ENCODE assay signal across 20 mouse cellular contexts in the genomic region with DNA sequence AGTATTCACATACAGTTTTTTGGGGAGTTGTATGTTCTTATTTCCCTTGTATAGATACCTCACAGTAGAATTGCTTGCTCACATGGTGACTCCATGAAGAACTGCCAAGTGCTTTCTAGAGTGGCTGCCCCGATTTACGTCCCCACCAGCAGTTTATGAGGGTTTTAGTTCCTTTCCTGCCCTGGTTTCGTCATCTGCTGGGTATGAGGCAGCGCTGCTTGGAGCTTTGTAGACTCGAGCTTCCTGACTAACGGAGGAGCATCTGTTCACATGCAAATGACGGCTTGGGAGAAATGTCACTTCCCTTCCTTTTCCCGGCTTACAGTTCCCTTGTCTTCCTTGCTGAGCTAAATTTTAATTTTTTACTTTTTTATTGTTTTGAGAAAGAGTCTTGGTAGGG. TPM values are rescaled to one million over a fixed set of nuclear protein-coding genes. Genes with fewer than 3 reads are reported as not detected.
A peak's percentile ranks its signal among the peaks of the same experiment; 100 is the strongest.
DNase-seq lines count a peak whose midpoint lies in the region; ATAC-seq and TF ChIP-seq lines count a peak whose summit lies in the region.
"Had no signal": no experiment of that assay in that cellular context is flagged by ENCODE, and none has a peak within 500 bp of the region (broad histone marks: within the 10 kb centered on the region; RNA-seq: fewer than 3 reads in every experiment).

No protein-coding gene starts in this region.

- H3K9ac ChIP-seq in hindbrain, embryonic 16.5 days (ENCODE audit: low read depth, low read length) = no peak overlapping the region
- no peak overlapping the region for H3K9ac ChIP-seq in hindbrain, postnatal 0 days (replicated peaks; ENCODE audit: low read length)
- H3K9ac ChIP-seq in hindbrain, embryonic 13.5 days = no peak overlapping the region
- H3K9ac ChIP-seq: embryonic facial prominence, embryonic 15.5 days; forebrain, embryonic 15.5 days; liver, embryonic 13.5 days; neural tube, embryonic 15.5 days had no signal

- H3K4me2 ChIP-seq in hindbrain, embryonic 16.5 days (ENCODE audit: low read length) = no peak overlapping the region
- H3K4me2 ChIP-seq in hindbrain, postnatal 0 days (ENCODE audit: low read depth, low read length) = no peak overlapping the region
- H3K4me2 ChIP-seq in hindbrain, embryonic 13.5 days = no peak overlapping the region
- H3K4me2 ChIP-seq: embryonic facial prominence, embryonic 15.5 days; forebrain, embryonic 15.5 days; heart, embryonic 11.5 days; liver, embryonic 13.5 days; neural tube, embryonic 15.5 days had no signal

- no peak for TF ChIP-seq CTCF in hindbrain, postnatal 0 days (IDR thresholded peaks at IDR 0.05; ENCODE audit: low read depth)
- TF ChIP-seq CTCF in left cerebral cortex, adult 2 months (IDR thresholded peaks at IDR 0.05) = no peak

- WGBS in hindbrain, embryonic 16.5 days = 25% methylated on average over 8 of the region's 8 CpGs
- WGBS in hindbrain, postnatal 0 days = 24% methylated on average over 8 of the region's 8 CpGs
- WGBS in hindbrain, embryonic 13.5 days = 20% methylated on average over 8 of the region's 8 CpGs

- H3K9me3 ChIP-seq in hindbrain, embryonic 16.5 days (ENCODE audit: control insufficient read depth, low read length) = no peaks in the 10 kb centered on the region
- H3K9me3 ChIP-seq in hindbrain, postnatal 0 days (ENCODE audit: low read length) = no peaks in the 10 kb centered on the region
- H3K9me3 ChIP-seq in hindbrain, embryonic 13.5 days = no peaks in the 10 kb centered on the region
- H3K9me3 ChIP-seq: embryonic facial prominence, embryonic 15.5 days; forebrain, embryonic 15.5 days; limb, embryonic 10.5 days; liver, embryonic 13.5 days; midbrain, embryonic 10.5 days; neural tube, embryonic 15.5 days had no signal

- DNase-seq in hindbrain, postnatal 0 days (ENCODE audit: low spot score) = no peak
- no peak for DNase-seq in left cerebral cortex, adult 2 months (ENCODE audit: extremely low spot score in 1 of 2, low spot score in 2 of 2)
- no peak for DNase-seq in left cerebral cortex, postnatal 4 days
- DNase-seq in R1 (ENCODE audit: low read depth, low spot score) = peak; percentile 76
- DNase-seq: gastrocnemius, postnatal 25 days; liver, embryonic 13.5 days; lung, postnatal 10 days; thymus, postnatal 25 days had no signal

- H3K4me3 ChIP-seq in hindbrain, embryonic 16.5 days (ENCODE audit: low read length) = no peak overlapping the region
- H3K4me3 ChIP-seq in hindbrain, postnatal 0 days (ENCODE audit: low read length) = no peak overlapping the region
- no peak overlapping the region for H3K4me3 ChIP-seq in left cerebral cortex, adult 2 months
- H3K4me3 ChIP-seq in hindbrain, embryonic 13.5 days = no peak overlapping the region
- H3K4me3 ChIP-seq: embryonic facial prominence, embryonic 15.5 days; forebrain, embryonic 15.5 days; limb, embryonic 10.5 days; liver, embryonic 13.5 days; midbrain, embryonic 10.5 days; neural tube, embryonic 15.5 days had no signal

- no peaks in the 10 kb centered on the region for H3K27me3 ChIP-seq in hindbrain, embryonic 16.5 days (replicated peaks; ENCODE audit: control insufficient read depth, insufficient read depth, low read length)
- H3K27me3 ChIP-seq in hindbrain, postnatal 0 days (ENCODE audit: insufficient read depth, low read length) = no peaks in the 10 kb centered on the region
- no peaks in the 10 kb centered on the region for H3K27me3 ChIP-seq in hindbrain, embryonic 13.5 days
- H3K27me3 ChIP-seq: embryonic facial prominence, embryonic 15.5 days; forebrain, embryonic 15.5 days; liver, embryonic 13.5 days; neural tube, embryonic 15.5 days had no signal

- no peaks in the 10 kb centered on the region for H3K36me3 ChIP-seq in hindbrain, embryonic 16.5 days (ENCODE audit: control insufficient read depth, insufficient read depth, low read length)
- H3K36me3 ChIP-seq in hindbrain, postnatal 0 days (ENCODE audit: insufficient read depth, low read length) = no peaks in the 10 kb centered on the region
- no peaks in the 10 kb centered on the region for H3K36me3 ChIP-seq in hindbrain, embryonic 13.5 days
- H3K36me3 ChIP-seq: embryonic facial prominence, embryonic 15.5 days; forebrain, embryonic 15.5 days; liver, embryonic 13.5 days; neural tube, embryonic 15.5 days had no signal

- H3K4me1 ChIP-seq in hindbrain, embryonic 16.5 days (ENCODE audit: control insufficient read depth, insufficient read depth, low read depth, low read length) = peaks cover 3% of the 10 kb centered on the region
- no peaks in the 10 kb centered on the region; the same call in 1 of the 2 replicates for H3K4me1 ChIP-seq in hindbrain, postnatal 0 days (ENCODE audit: insufficient read depth, low read length)
- peaks cover 22% of the 10 kb centered on the region for H3K4me1 ChIP-seq in hindbrain, embryonic 13.5 days (replicated peaks)

- H3K27ac ChIP-seq in hindbrain, embryonic 16.5 days (ENCODE audit: low read depth, low read length) = peak overlapping the region; percentile 31; the same call in 1 of the 2 replicates
- H3K27ac ChIP-seq in hindbrain, postnatal 0 days = no peak overlapping the region
- peak overlapping the region; percentile 18; the same call in 1 of the 2 replicates for H3K27ac ChIP-seq in left cerebral cortex, adult 2 months
- no peak overlapping the region for H3K27ac ChIP-seq in hindbrain, embryonic 13.5 days
- H3K27ac ChIP-seq: embryonic facial prominence, embryonic 15.5 days; forebrain, embryonic 15.5 days; limb, embryonic 10.5 days; liver, embryonic 13.5 days; midbrain, embryonic 10.5 days; neural tube, embryonic 15.5 days had no signal

- intact Hi-C loops in left cerebral cortex, adult 2 months (cut with DNase I) = loop anchor here (2.0 kb wide), 1 partner anchor 55 kb away; no protein-coding TSS in a partner anchor
- intact Hi-C loops in left cerebral cortex, postnatal 4 days (cut with DNase I) = no loop called here

- ATAC-seq in hindbrain, embryonic 16.5 days = no peak
- ATAC-seq in hindbrain, postnatal 0 days = no peak
- peak; percentile 83 for ATAC-seq in granulocyte monocyte progenitor cell, adult 5-6 weeks (replicated peaks; ENCODE audit: poor library complexity, severe bottlenecking)
- no peak for ATAC-seq in erythroid progenitor cell, adult 5-6 weeks (replicated peaks; ENCODE audit: low FRiP score, poor library complexity, severe bottlenecking)
- no peak for ATAC-seq in hindbrain, embryonic 13.5 days (ENCODE audit: low FRiP score)
- ATAC-seq: CD4-positive, CD25-positive, alpha-beta regulatory T cell, adult 4 months; forebrain, embryonic 15.5 days; intestine, embryonic 16.5 days had no signal

RNA-seq across cellular contexts. Expression of gene Sik3, which starts 15.4 kb away (rescaled TPM):
- 5.2 and 5.7 TPM in 2 replicates for polyA plus RNA-seq in hindbrain, embryonic 16.5 days (2015; fragmentation: Nextera tagmentation; extraction: Ambion mirVana)
- total RNA-seq in hindbrain, postnatal 0 days (2014; rRNA removed) = 32.3 and 37.1 TPM in 2 replicates
- polyA plus RNA-seq in hindbrain, postnatal 0 days (2015; fragmentation: Nextera tagmentation; extraction: Ambion mirVana) = 12.5 and 12.6 TPM in 2 replicates
- total RNA-seq in left cerebral cortex, adult 2 months (2021) = 100 to 1,000 TPM; 122 to 127 TPM
- total RNA-seq in left cerebral cortex, postnatal 4 days (2021) = 10 to 100 TPM; 54.6 to 56.9 TPM
- 35.8 and 59.8 TPM in 2 replicates for total RNA-seq in granulocyte monocyte progenitor cell, adult 5-6 weeks (2014; fragmentation: Nextera tagmentation)
- total RNA-seq in granulocyte monocyte progenitor cell, adult 5-6 weeks (2017) = 12.7 and 16.5 TPM in 2 replicates
- 4.6 and 6.5 TPM in 2 replicates for total RNA-seq in erythroid progenitor cell, adult 5-6 weeks (2015; ENCODE audit: low replicate concordance)
- 1.4 and 11.6 TPM in 2 replicates for total RNA-seq in erythroid progenitor cell, adult 5-6 weeks (2017; ENCODE audit: low replicate concordance)
- 5.5 and 5.6 TPM in 2 replicates for polyA plus RNA-seq in hindbrain, embryonic 13.5 days (2015; fragmentation: Nextera tagmentation; extraction: Ambion mirVana)

RNA-seq across cellular contexts. Expression of gene Pafah1b2, which starts 15.5 kb away (rescaled TPM):
- 263 and 279 TPM in 2 replicates for polyA plus RNA-seq in hindbrain, embryonic 16.5 days (2015; fragmentation: Nextera tagmentation; extraction: Ambion mirVana)
- 137 and 186 TPM in 2 replicates for total RNA-seq in hindbrain, postnatal 0 days (2014; rRNA removed)
- 222 and 243 TPM in 2 replicates for polyA plus RNA-seq in hindbrain, postnatal 0 days (2015; fragmentation: Nextera tagmentation; extraction: Ambion mirVana)
- 100 to 1,000 TPM; 193 to 215 TPM for total RNA-seq in left cerebral cortex, adult 2 months (2021)
- total RNA-seq in left cerebral cortex, postnatal 4 days (2021) = 100 to 1,000 TPM; 262 to 267 TPM
- total RNA-seq in granulocyte monocyte progenitor cell, adult 5-6 weeks (2014; fragmentation: Nextera tagmentation) = 30.6 and 32.3 TPM in 2 replicates
- total RNA-seq in granulocyte monocyte progenitor cell, adult 5-6 weeks (2017) = 88.9 and 95.7 TPM in 2 replicates
- 29.3 and 31.4 TPM in 2 replicates for total RNA-seq in erythroid progenitor cell, adult 5-6 weeks (2015; ENCODE audit: low replicate concordance)
- 52.9 and 68.6 TPM in 2 replicates for total RNA-seq in erythroid progenitor cell, adult 5-6 weeks (2017; ENCODE audit: low replicate concordance)
- 301 and 314 TPM in 2 replicates for polyA plus RNA-seq in hindbrain, embryonic 13.5 days (2015; fragmentation: Nextera tagmentation; extraction: Ambion mirVana)

Comparison
In these comparisons a context has a peak if more than half of its experiments do, and no peak if none do; other contexts are left out.
1. H3K27ac ChIP-seq: peak in hindbrain, embryonic 16.5 days (single experiment) and left cerebral cortex, adult 2 months (single experiment); none in hindbrain, postnatal 0 days (single experiment) and hindbrain, embryonic 13.5 days (single experiment).